Mouse (Mus musculus) Patski (cell line): ENCODE data around the gene Efemp2. TPM values are rescaled to one million over a fixed set of nuclear protein-coding genes. Genes with fewer than 3 reads are reported as not detected.

Experiments
- ATAC-seq: fragments of 100-300 bp; one replicate; pipeline ENCODE4 v1.8.0; 2021
- CTCF ChIA-PET: fragments of 350-600 bp; sonication (Branson Sonifier 250); formaldehyde crosslinking; loops from one replicate; lab custom pipeline; 2022; ENCODE audit warnings: inconsistent platforms; lab: Charles Lee
- POLR2A ChIA-PET: fragments of 350-600 bp; sonication (Branson Sonifier 250); formaldehyde crosslinking; loops from one replicate; lab custom pipeline; 2022; ENCODE audit warnings: antibody characterized with exemption, inconsistent platforms; lab: Charles Lee
- DNase-seq: peaks from one replicate; pipeline ENCODE4 v3.0.0-alpha.2; 2011; ENCODE audit warnings: low read depth, low spot score
- H3K27me3 ChIP-seq: fragments of 371-371 bp; one replicate; pipeline ENCODE4 v1.5.1; 2021
- CTCF ChIP-seq: fragments of 100-300 bp; IDR thresholded peaks from one replicate; pipeline ENCODE4 v1.5.1; 2021
- in situ Hi-C: fragments of 300-500 bp; cut with MboI; formaldehyde crosslinking; loops from 3 replicates; pipeline ENCODE4 v1.11.1; 2018; ENCODE audit warnings: low pct_unique_long_range_greater_than_20kb, mixed read lengths
- polyA plus RNA-seq: library from polyadenylated mRNA; unstranded; gene quantifications from one replicate; pipeline ENCODE4 v1.2.3, GENCODE M21; 2021

The Efemp2 gene
- polyA plus RNA-seq: 451 TPM

DNA sequence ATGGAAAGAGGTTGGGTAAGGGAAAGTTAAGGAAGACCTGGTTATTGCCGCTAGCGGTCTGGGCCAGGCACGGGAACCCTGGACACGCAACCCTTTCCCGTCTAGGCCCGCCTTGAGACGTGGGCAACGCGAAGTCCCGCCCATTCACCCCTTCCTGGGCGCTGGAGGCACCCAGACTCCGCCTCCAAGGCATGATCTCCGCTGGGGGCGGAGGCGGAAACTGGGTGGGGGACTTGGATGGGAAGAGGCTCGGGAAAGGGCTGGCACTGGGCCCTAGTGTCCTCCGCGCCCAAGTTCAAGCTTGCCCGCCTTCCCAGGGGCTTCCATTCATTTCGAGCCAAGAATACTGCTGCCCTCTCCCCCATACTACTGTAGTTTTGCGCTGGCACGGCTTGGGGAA lies at the start of gene Efemp2:
TSS of gene Efemp2 (plus strand) at position 235 of the 400 bp plus-strand sequence.
- no peaks in the 10 kb centered on the region for H3K27me3 ChIP-seq
- POLR2A ChIA-PET: interaction anchor here (0.7 to 8.9 kb wide), 7 partner anchors 8 to 41 kb away, joined by 3 to 135 read pairs (median 3); partner anchors contain the start of genes Cfl1, Fibp and Mus81
- DNase-seq: no peak
- CTCF ChIA-PET: interaction anchor here (1.1 to 8.1 kb wide), 4 partner anchors 10 to 16 kb away, joined by 5 to 97 read pairs (median 14); partner anchors contain the start of genes Ccdc85b, Cfl1 and Mus81
- in situ Hi-C loops: no loop called here
- TF ChIP-seq CTCF: no peak
- peak; percentile 65 for ATAC-seq

DNA sequence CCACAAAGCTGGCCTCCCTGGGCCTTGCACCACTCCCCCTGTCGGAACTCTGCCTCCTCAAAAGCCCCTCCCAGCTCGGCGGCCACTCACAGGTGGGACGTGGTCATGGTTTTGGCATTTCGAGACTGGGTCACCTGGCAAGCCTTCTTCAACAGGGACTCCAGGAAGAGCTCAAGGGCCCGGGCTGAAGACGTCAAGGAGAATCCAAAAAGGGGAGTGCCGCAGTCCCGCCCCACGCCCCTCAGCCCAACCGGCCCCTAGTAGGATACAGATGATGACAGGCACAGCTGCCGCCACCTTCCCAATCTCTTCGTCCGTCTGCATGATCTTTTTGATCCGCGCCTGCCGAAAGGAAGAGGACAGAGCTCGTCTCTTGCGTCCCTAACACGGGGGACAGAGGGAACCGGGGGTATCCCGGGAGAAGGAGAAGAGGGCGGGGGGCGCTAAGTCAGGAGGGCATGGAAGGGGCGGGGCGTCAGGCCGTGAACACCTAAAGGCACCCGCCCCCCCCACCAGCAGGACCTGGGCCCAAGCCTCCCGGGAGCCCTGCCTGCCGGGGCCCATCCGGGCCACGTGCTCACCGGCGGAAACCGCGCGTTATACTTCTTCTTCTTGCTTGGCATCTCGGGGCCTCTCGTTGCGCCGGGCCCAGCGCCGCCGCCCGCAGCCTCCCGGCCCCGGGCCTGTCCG lies 49.5 kb upstream of the Efemp2 start:
- CTCF ChIA-PET: interaction anchor here (1.0 to 2.8 kb wide), 3 partner anchors 33 to 64 kb away, joined by 3 to 10 read pairs (median 3); partner anchors contain the start of genes Fibp and Mus81
- ATAC-seq (peak; percentile 44), DNase-seq (no peak)
- no peak for TF ChIP-seq CTCF
- POLR2A ChIA-PET: interaction anchor here (0.8 to 3.5 kb wide), 6 partner anchors 12 to 58 kb away, joined by 3 to 14 read pairs (median 4); partner anchors contain the start of genes Banf1, Eif1ad and Sart1
- in situ Hi-C loops: no loop called here
- no peaks in the 10 kb centered on the region for H3K27me3 ChIP-seq

DNA sequence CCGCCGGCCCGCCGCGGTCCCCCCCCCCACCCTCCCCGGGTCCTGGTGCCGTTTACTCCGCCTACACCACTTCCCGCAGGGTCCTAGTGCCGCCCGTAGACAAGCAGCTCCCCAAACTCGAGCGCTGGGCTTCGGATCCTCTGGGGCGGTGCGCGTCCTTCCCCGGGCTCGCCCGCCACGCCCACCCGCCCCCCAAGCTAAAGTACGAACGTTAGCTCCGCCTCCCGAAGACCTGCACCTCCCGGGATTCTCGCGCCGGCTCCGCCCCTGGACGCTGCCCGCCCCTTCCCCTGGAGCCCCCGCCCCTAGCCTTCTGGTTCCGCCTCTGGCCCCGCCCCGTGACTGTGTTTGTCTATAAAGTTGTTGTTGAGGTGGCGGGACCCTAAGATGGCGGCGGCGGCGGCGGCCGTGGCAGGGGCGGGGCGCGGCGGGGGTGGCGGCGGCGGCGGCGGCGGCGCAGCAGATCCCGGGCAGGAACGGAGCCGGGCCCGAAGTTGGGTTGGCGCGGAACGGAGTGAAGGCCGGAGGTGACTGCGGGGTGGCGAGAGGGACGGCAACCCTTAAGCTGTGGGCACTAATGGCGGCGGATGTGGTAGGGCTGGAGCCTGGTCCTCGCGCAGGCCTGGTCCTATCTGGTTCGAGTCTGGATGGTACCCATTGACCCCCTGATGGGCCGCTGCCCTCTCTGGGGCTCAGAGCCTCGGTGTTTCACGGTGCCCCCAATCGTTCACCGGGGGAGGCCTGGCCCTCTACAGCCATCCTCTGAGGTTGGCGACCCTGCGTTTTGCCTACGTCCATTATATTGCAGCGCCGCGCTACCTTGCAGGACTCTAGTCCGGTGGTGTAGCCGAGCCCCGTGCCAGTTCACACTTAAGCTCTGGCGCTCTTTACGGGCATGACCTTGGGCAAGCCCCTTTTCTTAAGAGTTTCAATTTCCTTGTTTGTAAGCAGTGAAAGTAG lies 48.7 kb upstream of the Efemp2 start, which contains the start of the genes Drap1 and AI837181:
TSS of gene Drap1 (minus strand) at position 198 of the 960 bp plus-strand sequence.
TSS of gene AI837181 (plus strand) at position 363 of the 960 bp plus-strand sequence.
- peak; percentile 54 for ATAC-seq
- POLR2A ChIA-PET: interaction anchor here (0.6 to 3.5 kb wide), 10 partner anchors 13 to 63 kb away, joined by 3 to 14 read pairs (median 4); partner anchors contain the start of genes Banf1, Eif1ad, Fosl1 and Mus81
- no peaks in the 10 kb centered on the region for H3K27me3 ChIP-seq
- in situ Hi-C loops: loop anchor here (5.0 kb wide), 1 partner anchor 123 kb away; no protein-coding TSS in a partner anchor
- peak; percentile 88 for DNase-seq
- CTCF ChIA-PET: interaction anchor here (0.8 to 2.8 kb wide), 4 partner anchors 34 to 63 kb away, joined by 3 to 10 read pairs (median 4); partner anchors contain the start of genes Fibp and Mus81
- no peak for TF ChIP-seq CTCF

DNA sequence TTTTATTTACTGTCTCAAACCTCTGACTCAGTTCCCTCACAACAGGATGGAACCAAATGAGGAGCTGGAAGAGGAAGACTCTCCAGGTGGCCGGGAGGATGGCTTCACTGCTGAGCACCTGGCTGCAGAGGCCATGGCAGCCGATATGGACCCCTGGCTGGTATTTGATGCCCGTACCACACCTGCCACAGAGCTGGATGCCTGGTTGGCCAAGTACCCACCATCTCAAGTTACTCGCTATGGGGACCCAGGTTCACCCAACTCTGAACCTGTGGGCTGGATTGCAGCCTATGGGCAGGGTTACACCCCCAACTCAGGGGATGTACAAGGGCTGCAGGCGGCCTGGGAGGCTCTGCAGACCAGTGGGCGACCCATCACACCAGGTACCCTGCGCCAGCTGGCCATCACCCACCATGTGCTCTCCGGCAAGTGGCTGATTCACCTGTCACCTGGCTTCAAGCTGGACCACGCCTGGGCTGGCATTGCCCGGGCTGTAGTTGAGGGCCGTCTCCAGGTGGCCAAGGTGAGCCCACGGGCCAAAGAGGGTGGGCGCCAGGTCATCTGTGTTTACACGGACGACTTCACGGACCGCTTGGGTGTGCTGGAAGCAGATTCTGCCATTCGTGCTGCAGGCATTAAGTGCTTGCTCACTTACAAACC lies 47.7 kb upstream of the Efemp2 start:
- ChIA-PET POLR2A (interaction anchor here (0.9 to 3.5 kb wide), 6 partner anchors 17 to 62 kb away, joined by 3 to 14 read pairs (median 6); partner anchors contain the start of genes Banf1, Eif1ad, Fosl1 and Mus81), CTCF (interaction anchor here (0.8 to 2.8 kb wide), 2 partner anchors 37 to 62 kb away, joined by 4 to 10 read pairs; partner anchors contain the start of gene Mus81)
- no peaks in the 10 kb centered on the region for H3K27me3 ChIP-seq
- TF ChIP-seq CTCF: no peak
- no peak for DNase-seq
- no peak for ATAC-seq
- in situ Hi-C loops: loop anchor here (5.0 kb wide), 1 partner anchor 124 kb away; no protein-coding TSS in a partner anchor

DNA sequence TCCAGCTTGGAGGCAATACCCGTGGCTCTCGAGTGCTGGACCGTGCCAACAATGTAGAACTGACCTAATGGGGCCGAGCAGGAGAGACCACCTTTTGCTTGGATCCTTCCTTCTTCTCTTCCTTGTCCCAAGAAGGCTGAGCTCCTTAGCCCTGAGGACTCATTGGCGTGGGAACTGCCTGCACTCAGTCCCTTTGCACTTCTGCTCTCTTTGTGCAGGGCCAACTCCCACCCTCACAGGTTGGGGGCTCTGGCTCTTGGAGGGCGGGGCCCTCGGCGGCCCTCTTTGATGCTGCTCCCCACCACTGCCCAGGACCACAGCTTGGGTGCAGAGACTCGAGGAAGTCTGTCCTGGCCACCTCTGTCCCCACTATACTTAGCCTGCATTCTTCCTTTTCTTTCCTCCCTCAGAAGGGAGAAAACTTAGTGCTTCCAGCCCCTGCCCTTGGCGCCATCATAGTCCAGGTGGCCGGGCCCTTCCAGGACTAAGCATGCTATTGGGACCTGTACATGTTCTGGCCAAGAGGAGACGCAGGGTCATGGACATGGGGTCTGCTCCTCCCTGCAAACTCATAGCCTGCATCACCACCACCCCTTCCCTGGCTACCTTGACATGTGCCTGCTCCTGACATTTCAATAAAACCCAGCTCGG lies 47.0 kb upstream of the Efemp2 start:
- ATAC-seq: no peak
- ChIA-PET POLR2A (interaction anchor here (0.7 to 3.5 kb wide), 6 partner anchors 21 to 139 kb away, joined by 3 to 14 read pairs (median 8); partner anchors contain the start of genes Banf1, Eif1ad, Fosl1 and Mus81), CTCF (interaction anchor here (0.9 to 2.8 kb wide), 3 partner anchors 19 to 62 kb away, joined by 4 to 10 read pairs (median 4); partner anchors contain the start of gene Mus81)
- TF ChIP-seq CTCF: no peak
- DNase-seq: no peak
- no peaks in the 10 kb centered on the region for H3K27me3 ChIP-seq
- in situ Hi-C loops: loop anchor here (5.0 kb wide), 1 partner anchor 124 kb away; no protein-coding TSS in a partner anchor

DNA sequence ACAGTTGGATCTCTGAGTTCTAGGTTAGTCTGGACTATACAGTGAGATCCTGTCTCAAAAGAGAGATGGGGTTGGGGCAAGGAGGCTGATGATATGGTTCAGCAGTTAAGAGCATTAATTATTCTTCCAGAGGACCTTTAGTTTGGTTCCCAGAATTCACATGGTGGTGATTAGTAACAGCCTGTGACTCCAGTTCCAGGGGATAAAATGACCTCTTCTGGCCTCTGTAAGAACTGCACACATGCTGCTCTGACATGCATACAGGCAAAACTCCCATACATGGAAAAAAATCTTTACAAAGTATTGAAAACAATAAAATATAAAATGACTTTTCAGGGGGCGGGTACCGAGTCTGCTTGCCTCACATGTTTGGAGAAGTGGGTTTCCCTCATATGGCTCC lies 45.7 kb upstream of the Efemp2 start:
- TF ChIP-seq CTCF: no peak
- ChIA-PET CTCF (interaction anchor here (0.9 to 7.9 kb wide), 5 partner anchors 17 to 90 kb away, joined by 3 to 65 read pairs (median 4); partner anchors contain the start of genes Cfl1 and Mus81), POLR2A (interaction anchor here (0.6 to 1.0 kb wide), 2 partner anchors 20 to 401 kb away, joined by 3 to 5 read pairs; partner anchors contain the start of gene Fosl1)
- no peak for ATAC-seq
- no peak for DNase-seq
- H3K27me3 ChIP-seq: no peaks in the 10 kb centered on the region
- in situ Hi-C loops: loop anchor here (5.0 kb wide), 1 partner anchor 126 kb away; no protein-coding TSS in a partner anchor

DNA sequence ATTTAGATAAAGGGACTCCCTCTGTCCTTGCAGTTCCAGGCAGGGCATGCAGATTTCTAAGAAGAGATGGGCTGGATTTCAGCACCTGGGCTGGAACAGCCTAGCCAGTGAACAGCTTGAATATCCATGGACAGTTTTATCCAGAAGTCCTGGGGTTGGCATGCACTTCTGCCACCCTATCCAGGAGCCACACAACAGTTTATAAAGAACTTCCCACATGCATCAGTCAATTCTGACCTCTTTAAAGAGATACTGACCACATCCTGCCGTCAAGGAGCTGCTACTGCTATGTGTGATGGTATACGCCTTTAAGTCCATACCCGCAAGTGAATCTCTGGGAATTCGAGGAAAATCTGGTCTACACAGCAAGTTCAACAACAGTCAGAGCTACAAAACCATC lies 44.5 kb upstream of the Efemp2 start:
- no peak for TF ChIP-seq CTCF
- ChIA-PET CTCF (interaction anchor here (0.9 to 7.9 kb wide), 10 partner anchors 18 to 142 kb away, joined by 3 to 65 read pairs (median 4); partner anchors contain the start of genes Ap5b1, Banf1, Ccdc85b and Cfl1), POLR2A (interaction anchor here (0.8 to 2.0 kb wide), 4 partner anchors 28 to 62 kb away, joined by 3 to 11 read pairs (median 4); partner anchors contain the start of genes Ccdc85b and Sart1)
- no peak for DNase-seq
- H3K27me3 ChIP-seq: no peaks in the 10 kb centered on the region
- in situ Hi-C loops: loop anchor here (5.0 kb wide), 1 partner anchor 127 kb away; no protein-coding TSS in a partner anchor
- ATAC-seq: no peak

DNA sequence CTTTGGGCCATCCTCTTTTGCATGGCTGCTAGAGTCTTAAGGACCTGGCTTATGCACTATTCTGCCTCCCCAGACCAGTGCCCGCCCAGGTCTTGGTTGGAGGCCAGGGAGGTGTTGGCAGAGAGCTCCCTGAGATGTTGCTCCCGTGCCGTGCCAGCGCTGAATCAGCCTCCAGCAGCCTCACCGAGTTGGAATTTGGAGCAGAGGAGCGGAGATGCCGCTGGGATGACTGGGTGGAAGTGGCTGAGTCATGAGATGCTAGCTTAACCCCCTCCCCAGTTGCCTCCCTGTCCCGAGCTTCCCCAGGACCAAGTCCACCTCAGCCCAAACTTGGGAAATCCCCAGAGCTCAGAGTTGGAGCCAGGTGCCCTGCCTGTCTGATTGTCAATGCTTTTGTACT lies 43.9 kb upstream of the Efemp2 start:
- DNase-seq: peak; percentile 87
- in situ Hi-C loops: loop anchor here (5.0 kb wide), 1 partner anchor 128 kb away; no protein-coding TSS in a partner anchor
- H3K27me3 ChIP-seq: no peaks in the 10 kb centered on the region
- peak; percentile 66 for ATAC-seq
- CTCF ChIA-PET: interaction anchor here (0.8 to 7.9 kb wide), 10 partner anchors 11 to 142 kb away, joined by 3 to 65 read pairs (median 4); partner anchors contain the start of genes Ap5b1, Banf1, Ccdc85b and Cfl1
- POLR2A ChIA-PET: interaction anchor here (0.5 to 2.0 kb wide), 5 partner anchors 20 to 62 kb away, joined by 3 to 11 read pairs (median 3); partner anchors contain the start of genes Ccdc85b, Cfl1 and Sart1
- TF ChIP-seq CTCF: no peak
